Mouse (Mus musculus): ENCODE measurements around the gene Eipr1.

GRCm38 (mm10) chr12:28823518-28823917, 71.9 kb downstream of the Eipr1 start:
- TF ChIP-seq POLR2A (IDR thresholded peaks at IDR 0.05; ENCODE audit: extremely low read depth, insufficient read depth, low read length) (no peak), CTCF (IDR thresholded peaks at IDR 0.05; ENCODE audit: low read depth, low read length) (no peak)

Data from liver, adult 2 months (tissue).